Mouse (Mus musculus) spleen, adult 2 months (tissue): ENCODE data around the gene Tmem108. TPM values are rescaled to one million over a fixed set of nuclear protein-coding genes. Genes with fewer than 3 reads are reported as not detected.
A peak's percentile ranks its signal among the peaks of the same experiment; 100 is the strongest.

Source experiments
- DNase-seq, 2 experiments: peaks; one replicate each; pipeline versions ENCODE4 v3.0.0 to v3.0.0-alpha.2; 2012 to 2021; ENCODE audit warnings: low spot score in 2 of 2, low read depth in 1 of 2
- H3K27ac ChIP-seq: fragments of 200-500 bp; 2 replicates; pipeline ENCODE4 v1.5.1; 2012; ENCODE audit warnings: low read length, inconsistent platforms; ENCODE audit not compliant: insufficient read depth
- H3K27me3 ChIP-seq: fragments of 200-500 bp; 2 replicates; pipeline ENCODE4 v1.6.1; 2012; ENCODE audit warnings: mild to moderate bottlenecking, moderate library complexity, low read length, inconsistent platforms; ENCODE audit not compliant: control insufficient read depth, insufficient read depth
- H3K36me3 ChIP-seq: fragments of 200-500 bp; 2 replicates; pipeline ENCODE4 v1.6.1; 2012; ENCODE audit warnings: mild to moderate bottlenecking, low read length, inconsistent platforms; ENCODE audit not compliant: control insufficient read depth, insufficient read depth
- H3K4me1 ChIP-seq: fragments of 200-500 bp; 2 replicates; pipeline ENCODE4 v1.6.1; 2011; ENCODE audit warnings: inconsistent platforms; ENCODE audit not compliant: control insufficient read depth, insufficient read depth, insufficient read length
- H3K4me3 ChIP-seq: fragments of 200-500 bp; 2 replicates; pipeline ENCODE4 v1.5.1; 2011; ENCODE audit warnings: mild to moderate bottlenecking, inconsistent platforms; ENCODE audit not compliant: insufficient read depth, insufficient read length; ENCODE audit errors: extremely low read depth
- CTCF ChIP-seq: fragments of 200-500 bp; IDR thresholded peaks from 2 replicates; pipeline ENCODE4 v1.5.1; 2011; ENCODE audit warnings: mild to moderate bottlenecking, inconsistent platforms; ENCODE audit not compliant: insufficient read depth, insufficient read length, insufficient replicate concordance; ENCODE audit errors: extremely low read depth
- POLR2A ChIP-seq: fragments of 200-500 bp; IDR thresholded peaks from 2 replicates; pipeline ENCODE4 v1.6.1; 2011; ENCODE audit warnings: low read depth, low read length, inconsistent platforms
- WGBS: fragments of 180-500 bp; shearing (Covaris S2); methylation state at CpG from one replicate; pipeline ENCODE4 v1.1.7; 2018; 5-methylcytosine and 5-hydroxymethylcytosine counted together
- polyA plus RNA-seq: library from polyadenylated mRNA; depleted of rRNA; stranded (reverse); fragments of >200 nt; gene quantifications from 2 replicates; pipeline ENCODE4 v1.2.3, GENCODE M21; 2012

Gene Tmem108
- polyA plus RNA-seq, 1 experiment = 2.2 TPM

DNA sequence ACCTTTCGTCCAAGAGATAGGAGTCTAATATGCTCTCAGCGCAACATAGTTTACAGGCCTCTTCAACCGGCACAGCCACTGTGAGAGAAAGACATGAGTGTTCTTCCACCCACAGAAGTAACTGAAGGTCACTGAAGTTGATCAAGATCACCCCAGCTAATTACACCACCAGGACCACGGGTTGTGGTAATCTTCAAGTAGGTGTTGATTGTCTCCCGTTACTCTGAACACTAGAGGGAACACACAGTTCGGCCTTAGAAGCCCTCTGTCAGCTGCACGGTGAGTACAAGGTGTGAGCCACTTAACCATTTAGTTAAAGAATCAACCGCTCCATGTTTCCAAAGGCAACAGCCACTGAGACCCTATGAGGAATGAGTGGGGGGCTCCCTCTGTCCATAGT lies 269.7 kb downstream of the Tmem108 start:
- 76% methylated on average over 8 of the region's 8 CpGs for WGBS
- TF ChIP-seq POLR2A (no peak), CTCF (no peak)
- Histone ChIP-seq H3K27ac (no peak overlapping the region), H3K4me3 (no peak overlapping the region), H3K4me1 (peaks cover 11% of the 10 kb centered on the region; the same call in 1 of the 2 replicates), H3K27me3 (no peaks in the 10 kb centered on the region), H3K36me3 (no peaks in the 10 kb centered on the region)
- no peak for DNase-seq

DNA sequence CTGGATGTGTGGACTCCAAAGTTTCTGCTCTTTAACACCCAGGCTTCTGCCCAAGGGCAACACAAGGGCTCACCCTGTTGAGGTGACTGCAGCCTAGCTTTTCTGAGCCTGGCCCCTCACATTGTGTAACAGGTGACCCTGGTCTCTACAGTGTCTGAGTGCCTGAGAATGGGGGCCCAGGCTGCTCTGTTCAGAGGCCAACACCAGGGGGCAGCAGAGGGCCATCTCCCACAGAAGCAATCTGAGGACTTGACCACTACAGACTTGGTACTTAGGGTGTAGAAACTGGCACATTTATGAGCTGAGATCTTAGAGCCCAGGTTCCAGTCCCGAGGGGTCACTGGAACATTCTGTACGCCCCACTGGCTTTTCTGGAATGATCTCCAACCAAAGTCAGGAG lies 271.2 kb downstream of the Tmem108 start:
- no peak overlapping the region for H3K4me3 ChIP-seq
- H3K27ac ChIP-seq = peak overlapping the region; percentile 66; the same call in 1 of the 2 replicates
- no peaks in the 10 kb centered on the region for H3K27me3 ChIP-seq
- WGBS = 31% methylated on average over 2 of the region's 2 CpGs
- no peak for TF ChIP-seq POLR2A
- peak; percentile 89; the same call in 1 of the 2 replicates for TF ChIP-seq CTCF
- peaks cover 17% of the 10 kb centered on the region; the same call in 1 of the 2 replicates for H3K4me1 ChIP-seq
- no peaks in the 10 kb centered on the region for H3K36me3 ChIP-seq
- DNase-seq = peak; percentile 30 to 80

DNA sequence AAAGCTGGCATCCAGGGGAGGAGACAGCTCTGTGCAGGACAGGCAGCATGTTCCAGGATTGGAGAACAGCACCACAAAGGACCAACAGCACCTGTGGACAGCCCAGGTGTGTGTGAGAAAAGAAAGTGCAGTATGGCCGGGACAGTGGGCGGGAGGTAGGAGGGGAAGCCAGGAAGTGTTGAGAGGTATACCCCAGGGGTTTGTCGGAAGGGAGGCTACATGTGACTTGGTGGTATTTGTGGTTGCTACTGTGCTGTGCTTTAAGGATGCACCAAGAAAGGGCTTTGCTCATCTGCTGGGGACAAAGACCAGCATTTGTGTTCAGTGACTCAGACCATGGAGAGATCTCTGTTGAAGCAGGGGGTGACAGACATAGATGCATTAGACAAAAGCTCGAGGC lies 271.8 kb downstream of the Tmem108 start:
- H3K27ac ChIP-seq = peak overlapping the region; percentile 66
- 14% methylated on average over 4 of the region's 4 CpGs for WGBS

DNA sequence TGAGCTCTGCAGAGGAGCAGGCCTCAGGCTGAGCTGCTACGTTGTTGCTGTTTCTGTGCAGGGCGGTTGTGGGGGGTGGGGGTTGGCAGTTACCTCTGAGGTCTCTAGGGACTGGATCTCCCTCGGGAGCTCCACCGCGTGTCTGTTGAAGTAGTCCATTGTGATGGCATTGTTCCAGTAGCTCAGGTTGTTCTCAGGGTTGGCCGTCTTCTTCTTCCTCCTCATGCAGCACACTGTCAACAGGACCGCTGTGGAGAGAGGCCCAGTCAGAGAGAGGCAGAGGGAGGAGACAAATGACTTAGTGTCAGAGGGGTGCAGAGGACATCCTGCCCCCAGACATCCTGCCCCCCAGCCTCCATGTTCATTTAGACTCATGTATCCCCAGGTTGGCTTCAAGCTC lies 272.5 kb downstream of the Tmem108 start:
- H3K4me1 ChIP-seq = peaks cover 17% of the 10 kb centered on the region; the same call in 1 of the 2 replicates
- peak overlapping the region; percentile 66 for H3K27ac ChIP-seq
- DNase-seq = peak; percentile 68 to 77
- peak overlapping the region; percentile 48; the same call in 1 of the 2 replicates for H3K4me3 ChIP-seq
- H3K36me3 ChIP-seq = no peaks in the 10 kb centered on the region
- no peaks in the 10 kb centered on the region for H3K27me3 ChIP-seq
- TF ChIP-seq POLR2A (peak; percentile 31; the same call in 1 of the 2 replicates), CTCF (no peak)
- 8% methylated on average over 7 of the region's 7 CpGs for WGBS

More for the DNA sequence above, 271.8 kb downstream of the Tmem108 start:
- H3K4me1 ChIP-seq = peaks cover 17% of the 10 kb centered on the region; the same call in 1 of the 2 replicates
- no peaks in the 10 kb centered on the region for H3K27me3 ChIP-seq
- peak overlapping the region; percentile 40; the same call in 1 of the 2 replicates for H3K4me3 ChIP-seq
- DNase-seq = peak; percentile 71
- no peaks in the 10 kb centered on the region for H3K36me3 ChIP-seq
- no peak for TF ChIP-seq CTCF
- TF ChIP-seq POLR2A = no peak

DNA sequence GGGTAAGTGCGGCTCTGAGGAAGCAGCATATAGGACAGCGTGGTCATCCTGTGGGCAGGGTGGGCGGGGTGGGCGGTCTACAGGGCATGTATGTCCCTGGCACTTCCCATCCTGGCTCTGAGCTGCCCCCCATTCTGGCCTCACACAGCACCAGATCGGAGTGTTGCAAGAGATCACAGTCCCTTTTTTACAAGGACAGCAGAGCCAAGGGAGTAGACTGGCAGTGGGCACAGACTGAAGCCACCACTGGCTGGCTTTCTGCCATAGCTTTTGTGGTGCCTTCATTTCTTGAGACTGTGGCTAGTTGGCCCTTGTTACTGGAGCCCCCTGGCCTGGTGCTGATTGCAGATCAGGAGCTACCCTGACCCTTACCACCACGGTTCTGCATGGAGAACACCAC lies 275.4 kb downstream of the Tmem108 start:
- Histone ChIP-seq H3K4me1 (peaks cover 17% of the 10 kb centered on the region; the same call in 1 of the 2 replicates), H3K4me3 (no peak overlapping the region), H3K27ac (no peak overlapping the region), H3K36me3 (no peaks in the 10 kb centered on the region), H3K27me3 (no peaks in the 10 kb centered on the region)
- DNase-seq = no peak
- no peak for TF ChIP-seq POLR2A
- no peak for TF ChIP-seq CTCF
- whole genome bisulfite sequencing = 37% methylated on average over 6 of the region's 6 CpGs

DNA sequence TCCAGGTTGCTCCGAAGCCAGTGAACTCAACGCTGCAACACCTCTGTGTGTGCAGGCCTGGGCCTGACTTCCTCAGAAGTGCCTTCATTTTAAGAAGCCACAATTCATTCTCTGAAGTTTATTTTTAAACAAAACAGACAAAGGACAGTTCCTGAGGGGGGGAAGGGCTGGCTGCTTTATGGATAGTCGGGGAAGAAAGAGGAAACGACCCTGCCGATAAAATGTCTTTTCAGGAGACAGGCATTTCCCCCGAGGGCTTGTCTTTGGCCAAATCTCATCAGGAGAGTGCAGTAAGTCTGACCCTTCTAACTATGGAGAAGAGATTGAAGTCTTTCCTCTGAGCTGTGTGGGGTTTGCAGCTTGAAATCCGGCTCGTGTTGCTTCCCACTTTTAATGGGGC lies 276.0 kb downstream of the Tmem108 start:
- H3K4me1 ChIP-seq = peaks cover 17% of the 10 kb centered on the region; the same call in 1 of the 2 replicates
- WGBS = 8% methylated on average over 8 of the region's 8 CpGs
- TF ChIP-seq POLR2A (no peak), CTCF (no peak)
- no peak for DNase-seq
- no peak overlapping the region for H3K27ac ChIP-seq
- no peaks in the 10 kb centered on the region for H3K27me3 ChIP-seq
- H3K36me3 ChIP-seq = no peaks in the 10 kb centered on the region
- H3K4me3 ChIP-seq = no peak overlapping the region

DNA sequence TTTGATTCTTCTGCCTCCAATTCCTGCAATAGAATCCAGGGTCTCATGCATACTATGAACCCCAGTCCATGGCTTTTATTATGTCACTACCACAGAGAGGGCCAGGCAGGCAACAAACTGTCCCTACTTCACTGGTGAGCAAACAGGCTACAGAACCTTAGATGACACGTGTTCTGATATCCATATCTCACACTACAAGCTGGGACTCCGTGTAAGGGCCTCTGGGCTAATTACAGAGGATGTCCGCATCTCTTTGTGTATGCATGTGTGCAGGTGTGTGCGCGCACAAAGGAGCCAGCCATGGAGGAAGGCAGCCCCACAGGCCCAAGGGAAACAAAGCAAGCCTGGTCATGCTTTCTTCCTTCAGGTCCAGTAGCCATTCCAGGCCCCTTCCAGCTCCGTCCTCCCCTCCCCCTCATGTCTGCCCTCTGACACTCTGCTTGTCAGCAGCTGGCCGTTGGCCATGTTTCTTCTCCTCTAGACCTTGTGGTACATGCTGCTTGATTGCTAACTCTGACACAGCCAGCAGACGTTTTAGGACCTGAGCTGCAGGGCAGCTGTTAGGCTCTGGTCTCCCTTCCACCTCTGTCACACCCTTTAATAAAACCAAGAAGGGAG lies 280.9 kb downstream of the Tmem108 start:
- Histone ChIP-seq H3K27me3 (no peaks in the 10 kb centered on the region), H3K4me1 (no peaks in the 10 kb centered on the region), H3K36me3 (no peaks in the 10 kb centered on the region), H3K4me3 (no peak overlapping the region), H3K27ac (no peak overlapping the region)
- no peak for TF ChIP-seq CTCF
- no peak for TF ChIP-seq POLR2A
- no peak for DNase-seq
- 71% methylated on average over 8 of the region's 8 CpGs for WGBS
